Mouse (Mus musculus): Measurements from ENCODE around the gene Slc32a1.

The Slc32a1 gene

GRCm38 (mm10) chr2:158610488-158611325 is at the start of gene Slc32a1:
TSS of gene Slc32a1 (plus strand) at chr2:158610767.
- no peak for DNase-seq

GRCm38 (mm10) chr2:158560801-158561200 is 49.8 kb upstream of the Slc32a1 start:
- no peak for DNase-seq

- no peak for DNase-seq
Observed at GRCm38 (mm10) chr2:158561371-158562144, 49.0 kb upstream of the Slc32a1 start.

DNA sequence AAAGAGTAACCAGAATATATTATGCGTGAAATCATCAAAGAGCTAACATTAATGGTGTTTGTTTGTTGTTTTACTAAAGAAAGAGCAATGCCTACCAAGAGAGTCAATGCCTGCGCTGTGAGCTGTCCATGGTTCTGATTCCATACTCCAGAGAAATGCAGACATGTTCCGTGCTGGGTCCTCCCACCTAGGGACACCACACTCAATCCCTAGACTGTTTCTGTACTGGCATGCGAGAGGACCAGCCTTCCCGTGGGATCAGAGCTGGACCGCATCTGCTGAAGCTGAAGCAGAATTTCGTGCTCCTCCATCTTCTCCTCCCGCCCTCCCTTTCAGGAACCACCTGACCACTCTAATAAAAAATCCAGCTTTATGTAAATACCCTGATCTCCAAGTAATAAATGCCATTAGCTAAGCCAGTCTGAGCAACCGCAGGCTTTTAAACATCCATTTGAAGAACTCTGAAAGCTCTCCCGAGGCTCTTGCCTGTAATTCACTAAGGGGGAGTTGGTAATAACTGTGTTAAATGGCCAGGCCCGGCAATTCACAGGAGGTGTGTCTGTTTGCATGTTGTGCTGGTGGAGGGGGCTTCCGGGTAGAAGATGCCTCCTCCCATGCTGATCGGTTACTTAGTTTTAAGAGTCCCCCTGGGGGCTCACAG is 40.0 kb upstream of the Slc32a1 start:
- DNase-seq = peak; percentile 73

- no peak for DNase-seq
Observed at GRCm38 (mm10) chr2:158579979-158580378, 30.6 kb upstream of the Slc32a1 start.

DNA sequence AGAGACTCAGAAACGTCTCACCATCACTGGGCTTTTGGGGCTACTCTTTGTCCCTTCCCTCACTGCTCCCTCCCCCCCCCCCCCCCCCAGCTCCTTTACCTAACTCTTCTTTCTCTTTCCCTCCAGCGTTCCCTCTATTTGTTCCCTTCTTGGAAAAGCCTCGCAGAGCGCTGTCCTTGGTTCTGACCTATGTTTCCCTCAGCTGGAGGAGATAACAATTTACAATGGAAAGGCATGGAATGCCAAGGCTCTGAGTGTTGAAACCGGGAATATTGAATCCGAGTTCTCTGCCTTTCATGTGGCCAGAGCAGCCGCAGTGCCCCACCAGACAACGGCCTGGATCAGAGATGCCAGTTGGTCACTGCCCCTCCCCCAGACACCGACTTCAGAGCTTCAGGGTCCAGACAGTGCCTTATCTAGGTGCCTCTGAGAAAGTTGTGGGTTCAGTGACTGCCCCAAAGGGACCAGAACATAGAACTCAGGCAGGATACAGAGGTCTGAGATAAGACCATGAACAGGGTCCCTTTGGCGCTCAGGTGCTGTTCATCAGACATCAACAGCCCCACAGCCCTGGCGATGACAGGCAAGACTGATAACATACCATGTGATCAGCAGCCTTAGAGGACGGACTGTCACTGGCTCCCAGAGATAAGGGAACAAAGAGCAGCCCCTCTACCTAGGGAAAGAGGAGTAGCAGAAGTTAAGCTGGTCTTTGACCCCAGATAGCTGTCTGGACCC is 25.8 kb upstream of the Slc32a1 start:
- DNase-seq = peak; percentile 64

DNA sequence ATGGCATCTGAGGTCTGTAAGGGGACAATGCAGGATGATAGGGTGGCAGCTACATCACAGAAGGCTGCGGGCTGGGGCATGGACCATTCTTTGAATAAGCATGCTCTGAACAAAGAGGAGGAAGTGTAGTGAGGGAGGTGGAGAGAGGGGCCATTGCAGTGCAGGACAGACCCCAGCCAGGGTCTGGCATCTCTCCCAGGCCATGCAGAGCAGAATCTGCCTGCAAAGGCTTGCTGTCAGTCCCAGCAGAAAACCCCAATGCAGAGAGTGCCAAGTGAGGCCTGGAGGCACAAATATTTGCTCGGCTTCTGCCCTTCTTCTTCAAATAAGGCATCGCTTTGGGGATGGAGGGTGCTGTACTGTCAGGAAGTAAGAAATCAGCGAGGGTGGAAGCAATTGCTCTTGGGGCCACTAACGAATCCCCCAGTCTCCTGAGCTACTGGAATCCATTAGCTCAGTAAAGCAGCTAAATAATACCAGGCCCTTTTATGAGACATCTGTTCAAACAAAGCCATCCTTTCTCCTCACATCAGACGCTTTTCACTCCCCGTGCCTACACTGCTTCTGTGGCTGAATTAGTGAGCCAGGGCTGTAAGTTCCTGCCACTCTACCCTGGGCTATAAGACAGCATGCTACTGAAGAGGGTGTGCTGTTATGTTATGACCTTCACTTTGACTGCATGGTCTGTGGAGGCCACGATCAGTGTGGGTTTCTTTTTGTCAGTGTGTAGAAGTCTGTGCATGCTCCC is 21.9 kb upstream of the Slc32a1 start:
- DNase-seq = no peak

DNA sequence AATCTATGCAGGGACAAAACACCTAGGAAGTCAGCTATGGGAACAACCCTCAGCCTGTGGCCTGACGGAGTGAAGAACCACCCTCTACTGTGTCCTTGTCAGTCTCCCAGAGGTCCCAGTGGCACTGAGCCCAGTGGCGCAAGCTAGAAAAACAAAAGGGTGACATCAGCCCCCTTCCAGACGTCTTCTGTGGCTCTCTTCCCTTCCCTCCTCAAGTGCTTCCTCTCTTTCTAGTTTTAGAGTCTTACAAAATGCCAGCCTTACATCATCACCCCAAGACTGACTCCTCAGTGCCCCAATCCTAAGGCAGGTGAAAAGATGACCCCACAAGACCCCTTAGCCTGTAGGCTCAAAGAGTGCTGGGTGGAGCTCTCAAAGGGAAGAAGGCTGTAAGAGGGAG is 20.1 kb upstream of the Slc32a1 start:
- DNase-seq = no peak

DNA sequence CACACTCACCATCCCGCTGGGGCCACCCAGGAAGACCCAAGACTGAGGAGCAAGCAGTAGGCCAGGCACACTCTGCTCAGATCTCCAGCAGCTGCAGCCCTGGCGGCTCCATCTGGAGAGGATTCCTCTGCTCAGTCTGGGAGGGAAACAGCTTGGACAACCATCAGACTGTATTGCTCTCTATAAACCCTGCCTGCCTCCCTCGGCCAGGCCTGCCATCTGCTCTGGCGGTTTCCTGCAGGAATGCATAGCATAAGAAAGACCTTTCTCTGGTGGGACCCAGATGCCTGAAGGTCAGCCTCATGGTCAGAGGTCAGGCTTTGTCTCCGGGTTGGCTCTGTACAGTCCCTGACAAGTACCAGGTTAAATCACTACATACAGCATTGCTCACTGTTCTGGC is 19.3 kb upstream of the Slc32a1 start:
- no peak for DNase-seq

- DNase-seq = no peak
Observed at GRCm38 (mm10) chr2:158593371-158593770, 17.2 kb upstream of the Slc32a1 start.

GRCm38 (mm10) chr2:158595103-158595502 is 15.5 kb upstream of the Slc32a1 start:
- peak; percentile 36 for DNase-seq

- no peak for DNase-seq
Observed at GRCm38 (mm10) chr2:158595577-158595976, 15.0 kb upstream of the Slc32a1 start.

DNA sequence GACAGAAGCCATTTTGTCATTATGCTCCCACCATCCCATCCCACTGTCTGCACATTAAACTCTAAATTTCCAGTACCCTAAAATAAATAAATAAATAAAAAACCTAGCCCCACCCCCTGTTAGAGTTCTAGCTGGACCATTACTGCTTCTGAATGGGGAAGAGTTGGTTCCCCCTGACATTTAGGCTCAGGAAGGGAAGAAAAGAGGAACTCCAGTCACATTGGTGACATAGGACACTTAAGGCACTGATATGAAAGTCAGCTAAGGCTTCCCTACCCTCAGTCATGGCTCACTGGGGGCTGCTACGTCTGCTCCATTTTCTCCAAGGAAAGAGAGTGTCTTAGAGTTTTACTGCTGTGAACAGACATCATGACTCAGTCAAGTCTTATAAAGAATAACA is 13.8 kb upstream of the Slc32a1 start:
- no peak for DNase-seq

DNA sequence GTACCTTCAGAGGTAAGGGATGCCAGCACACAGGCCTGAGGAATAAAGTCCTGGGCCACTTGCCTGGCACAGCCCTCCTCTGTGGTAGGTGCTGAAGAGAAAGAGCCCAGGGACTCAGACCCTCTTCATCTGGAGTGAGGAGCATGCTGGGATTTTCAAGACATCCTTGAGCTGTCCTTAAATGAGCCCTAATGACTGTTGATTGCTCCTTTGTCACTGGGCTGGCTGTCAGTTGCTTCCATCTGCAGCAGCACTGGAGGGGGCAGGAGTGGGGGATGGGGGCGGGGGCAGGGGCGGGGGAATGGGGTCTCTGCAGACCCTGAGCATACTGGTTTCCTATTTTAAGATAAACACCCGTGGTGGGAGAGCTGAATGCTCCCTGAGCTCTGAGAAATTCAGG is 10.1 kb upstream of the Slc32a1 start:
- DNase-seq = no peak

DNA sequence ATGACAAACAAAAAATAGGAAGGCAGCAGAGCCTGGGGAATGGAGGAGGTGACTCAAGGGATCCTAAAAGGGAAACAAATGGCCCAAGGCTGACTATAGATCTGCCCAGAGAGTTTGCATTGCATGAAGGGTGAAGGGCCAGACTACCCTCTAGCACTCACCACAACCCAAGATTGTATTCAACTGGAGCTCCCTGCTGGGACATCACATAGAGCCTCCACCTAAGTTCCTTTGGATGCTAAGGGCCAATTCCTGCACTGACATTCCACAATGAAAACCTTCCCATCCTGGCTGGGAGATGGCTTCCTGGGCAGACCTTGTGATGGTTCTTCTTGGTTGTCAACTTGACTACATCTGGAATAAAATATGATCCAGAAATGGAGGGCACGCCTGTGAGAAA is 9.2 kb upstream of the Slc32a1 start:
- DNase-seq = no peak

DNA sequence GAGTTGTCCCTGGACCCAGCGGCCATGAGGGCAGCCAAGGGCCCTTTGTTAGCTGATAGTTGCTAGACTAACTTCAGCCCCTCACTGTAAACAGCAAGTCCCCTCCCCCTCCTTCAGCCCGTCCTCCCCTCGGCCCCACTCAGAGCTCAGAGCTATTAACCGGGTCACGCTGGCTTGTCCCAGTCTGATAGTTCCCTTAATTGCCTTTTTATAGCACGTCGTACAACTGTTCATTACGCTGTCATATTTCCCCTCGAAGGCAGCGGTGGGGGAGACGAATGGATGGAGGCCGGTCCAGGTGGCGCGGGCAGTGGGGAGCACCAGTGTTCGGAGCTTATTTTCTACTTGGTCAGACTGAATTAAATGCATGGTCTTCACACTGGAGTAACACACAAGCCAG is 7.9 kb upstream of the Slc32a1 start:
- DNase-seq = no peak

- no peak for DNase-seq
Observed at GRCm38 (mm10) chr2:158606511-158606964, 4.0 kb upstream of the Slc32a1 start.

- no peak for DNase-seq
Observed at GRCm38 (mm10) chr2:158609681-158610080, 886 bp upstream of the Slc32a1 start.

DNA sequence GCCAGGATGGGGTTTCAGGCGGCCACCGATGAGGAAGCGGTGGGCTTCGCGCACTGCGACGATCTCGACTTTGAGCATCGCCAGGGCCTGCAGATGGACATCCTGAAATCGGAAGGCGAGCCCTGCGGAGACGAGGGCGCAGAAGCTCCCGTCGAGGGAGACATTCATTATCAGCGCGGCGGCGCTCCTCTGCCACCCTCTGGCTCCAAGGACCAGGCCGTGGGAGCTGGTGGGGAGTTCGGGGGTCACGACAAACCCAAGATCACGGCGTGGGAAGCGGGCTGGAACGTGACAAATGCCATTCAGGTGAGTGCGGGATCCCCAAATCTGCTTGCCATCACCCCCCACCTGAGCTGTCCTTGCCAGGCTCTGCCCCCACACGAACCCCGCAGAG is 756 bp downstream of the Slc32a1 start:
- DNase-seq = no peak

DNA sequence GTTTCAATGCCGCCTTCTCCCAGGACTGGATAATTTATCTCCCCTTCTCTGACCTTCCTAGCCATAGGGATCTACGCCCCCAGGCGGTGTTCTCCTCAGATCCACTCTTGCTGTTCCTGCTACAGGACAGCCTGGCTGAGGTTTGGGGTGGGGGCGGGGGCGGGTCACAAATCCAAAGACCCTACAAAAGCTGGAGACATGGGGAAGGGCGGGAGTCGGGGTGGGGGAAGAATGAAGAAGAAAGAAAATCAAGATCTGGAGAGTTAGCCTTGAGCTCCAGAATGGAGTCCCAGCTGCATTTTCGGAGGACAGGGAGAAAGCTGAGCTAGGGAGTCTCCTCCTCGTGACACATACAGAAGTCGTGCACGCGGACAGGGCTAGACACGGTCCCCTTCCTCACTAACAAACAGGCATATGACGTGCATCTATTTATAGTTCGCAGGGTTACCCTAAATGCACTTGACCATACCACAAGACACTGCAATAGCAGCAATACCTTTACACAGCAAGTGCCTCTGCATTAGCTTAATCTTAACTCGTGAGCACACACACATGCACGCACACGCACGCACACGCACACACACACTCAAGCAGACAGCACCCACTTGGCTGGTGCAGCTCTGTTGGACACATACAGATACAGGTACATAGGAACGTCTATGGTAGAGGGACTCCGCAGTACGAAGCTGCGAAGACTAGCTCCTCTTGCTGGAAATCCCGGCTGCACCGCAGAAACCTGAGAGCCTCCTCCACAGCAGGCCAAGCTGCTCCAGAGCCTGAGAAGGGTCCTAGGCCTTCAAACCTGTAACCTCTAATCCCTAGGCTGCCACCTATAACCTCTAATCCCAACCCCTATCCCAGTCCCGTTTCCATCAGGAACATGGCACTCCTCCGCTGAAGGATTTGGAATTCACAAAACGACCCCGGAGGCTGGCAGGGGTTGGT is 1.4 kb downstream of the Slc32a1 start:
- no peak for DNase-seq
